Mouse (Mus musculus): Measurements from ENCODE around the gene Cd79b.
A peak's percentile ranks its signal among the peaks of the same experiment; 100 is the strongest.

The Cd79b gene

DNA sequence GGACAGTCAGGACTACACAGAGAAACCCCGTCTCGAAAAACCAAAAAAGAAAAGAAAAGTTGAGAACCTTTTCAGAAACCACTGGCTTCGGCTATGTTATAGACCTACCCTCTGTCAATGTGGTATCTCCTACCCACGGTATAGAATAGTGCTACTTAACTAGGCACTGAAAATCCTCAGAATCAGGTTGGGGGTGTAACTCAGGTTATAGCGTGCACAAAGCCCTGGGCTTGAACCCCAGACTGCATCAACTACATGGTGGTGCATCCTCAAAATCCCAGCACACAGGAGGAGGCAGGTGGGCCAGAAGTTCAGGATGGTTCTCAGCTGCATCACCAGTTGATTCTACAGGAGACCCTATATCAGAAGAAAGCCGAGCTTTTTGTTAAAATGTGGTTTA lies 40.8 kb downstream of the Cd79b start:
- DNase-seq (ENCODE audit: low spot score in 2 of 2) = no peak

DNA sequence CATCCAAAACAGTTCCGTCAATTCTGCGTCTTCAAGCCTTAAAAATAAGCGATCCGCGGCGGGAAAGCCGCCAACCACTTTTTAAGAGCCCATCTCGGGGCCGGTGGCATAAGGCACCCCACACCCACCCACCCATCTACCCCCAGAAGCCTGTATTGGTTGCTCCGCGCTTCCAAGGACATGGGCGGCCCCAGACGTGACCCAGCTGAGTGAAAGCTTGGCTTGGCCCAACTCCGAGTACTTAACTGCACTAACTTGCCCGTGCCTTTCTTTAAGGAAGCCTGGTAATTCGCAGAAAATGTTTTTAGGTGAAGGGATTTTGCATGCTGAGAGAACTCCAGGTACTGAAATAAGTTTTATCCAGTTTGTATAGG lies 41.3 kb downstream of the Cd79b start:
- DNase-seq (ENCODE audit: low spot score in 2 of 2) = no peak

GRCm38 (mm10) chr11:106272644-106273310 lies 41.8 kb downstream of the Cd79b start, which contains the start of gene Smarcd2:
Smarcd2 (minus strand) TSS chr11:106272972.
- DNase-seq (ENCODE audit: low spot score in 2 of 2) = peak; percentile 98 to 100

DNA sequence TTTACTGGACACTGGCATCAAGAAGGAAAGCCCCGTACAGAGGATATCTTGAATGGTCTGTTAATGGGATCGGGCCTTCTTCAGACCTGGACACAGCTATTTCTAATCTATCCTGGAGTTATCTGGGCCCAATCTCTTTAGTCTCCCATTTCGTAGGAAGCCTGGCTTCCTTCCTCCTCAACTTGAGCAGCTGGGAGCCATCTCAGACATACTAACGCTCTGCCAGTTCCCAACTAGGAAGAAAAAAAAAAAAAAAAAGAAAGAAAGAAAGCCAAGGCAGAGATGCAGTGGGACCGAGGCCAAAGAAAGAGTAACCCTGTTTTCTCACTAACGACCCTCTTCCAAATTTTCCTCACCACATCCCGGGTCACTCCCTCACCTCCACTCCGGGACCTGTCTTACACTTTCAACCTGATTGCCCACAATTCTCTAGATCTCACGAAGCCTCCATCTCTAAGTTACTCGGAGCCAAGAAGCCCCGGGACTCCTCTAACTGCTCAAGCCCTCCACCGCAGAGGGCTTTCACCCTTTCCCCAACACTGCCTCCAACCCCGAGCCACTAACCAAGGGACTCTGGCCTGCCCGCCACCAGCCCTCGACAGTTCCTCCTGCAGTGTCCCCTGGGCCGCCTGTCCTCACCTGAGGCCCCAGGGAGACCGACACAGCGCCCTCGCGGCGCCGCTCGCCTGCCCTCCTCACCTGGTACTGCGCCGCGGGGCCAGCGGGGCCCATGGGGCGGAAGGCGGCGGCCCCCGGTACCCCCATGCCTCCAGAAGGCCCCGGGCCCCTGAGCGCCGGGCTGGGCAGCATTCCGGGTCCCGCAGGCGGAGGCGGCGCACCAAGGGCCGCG lies 42.5 kb downstream of the Cd79b start:
- peak in 1 of 2 experiments; percentile 59 for DNase-seq (ENCODE audit: low spot score in 2 of 2)

DNA sequence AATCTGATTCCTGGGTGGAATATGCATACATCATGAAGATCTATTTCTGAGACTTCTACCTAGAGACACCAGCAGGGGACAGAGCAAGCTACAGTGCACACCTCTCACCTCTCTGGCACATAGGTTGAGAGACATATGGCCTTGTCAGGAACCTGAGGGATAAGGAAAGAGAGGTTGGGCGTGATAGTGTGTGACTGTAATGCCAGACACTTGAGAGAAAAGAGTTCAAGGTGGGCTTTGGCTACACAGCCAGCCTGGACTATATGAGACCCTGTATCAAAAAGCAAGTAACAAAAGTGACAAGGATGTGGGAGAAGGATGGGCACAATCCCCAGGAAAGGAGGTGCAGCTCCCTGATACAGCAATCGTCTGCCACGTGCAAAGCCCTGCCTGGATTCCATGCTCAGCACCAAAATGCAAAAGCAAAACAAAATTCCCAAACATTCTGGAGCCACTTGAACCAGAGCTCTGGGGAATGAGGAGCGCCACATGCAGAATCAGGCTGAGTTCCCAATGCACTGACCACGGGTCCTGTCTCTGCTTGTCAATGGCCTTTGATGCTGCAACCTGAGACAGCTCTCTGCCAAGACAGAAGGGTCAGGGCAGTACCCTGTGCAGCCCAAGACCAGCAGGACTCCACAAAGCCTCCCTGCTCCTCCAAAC lies 43.3 kb downstream of the Cd79b start:
- DNase-seq (ENCODE audit: low spot score in 2 of 2) = peak in 1 of 2 experiments; percentile 34

DNA sequence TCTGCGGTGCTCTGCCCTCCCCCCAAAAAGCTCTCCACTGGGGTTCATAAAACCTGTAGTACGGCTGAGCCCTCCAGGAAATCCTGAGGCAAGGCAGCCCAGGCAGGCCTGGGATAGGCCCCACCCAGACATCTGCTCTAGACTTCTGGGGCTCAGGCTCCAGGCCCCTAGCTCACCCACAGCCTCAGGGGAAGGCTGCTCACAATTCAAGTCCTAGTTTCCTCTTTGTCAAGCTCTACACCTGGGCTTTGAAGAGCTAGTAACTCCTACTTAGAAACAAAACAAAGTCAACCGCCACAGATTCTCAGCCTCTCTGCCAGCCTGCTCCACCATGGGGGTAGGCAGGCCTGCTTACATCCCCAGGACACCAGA lies 45.5 kb downstream of the Cd79b start:
- DNase-seq (ENCODE audit: low spot score in 2 of 2) = peak in 1 of 2 experiments; percentile 33

GRCm38 (mm10) chr11:106268326-106269059 lies 46.1 kb downstream of the Cd79b start:
- peak; percentile 49 to 88 for DNase-seq (ENCODE audit: low spot score in 2 of 2)

- DNase-seq (ENCODE audit: low spot score in 2 of 2) = no peak
These were observed 46.7 kb downstream of the Cd79b start for GRCm38 (mm10) chr11:106267871-106268270.

DNA sequence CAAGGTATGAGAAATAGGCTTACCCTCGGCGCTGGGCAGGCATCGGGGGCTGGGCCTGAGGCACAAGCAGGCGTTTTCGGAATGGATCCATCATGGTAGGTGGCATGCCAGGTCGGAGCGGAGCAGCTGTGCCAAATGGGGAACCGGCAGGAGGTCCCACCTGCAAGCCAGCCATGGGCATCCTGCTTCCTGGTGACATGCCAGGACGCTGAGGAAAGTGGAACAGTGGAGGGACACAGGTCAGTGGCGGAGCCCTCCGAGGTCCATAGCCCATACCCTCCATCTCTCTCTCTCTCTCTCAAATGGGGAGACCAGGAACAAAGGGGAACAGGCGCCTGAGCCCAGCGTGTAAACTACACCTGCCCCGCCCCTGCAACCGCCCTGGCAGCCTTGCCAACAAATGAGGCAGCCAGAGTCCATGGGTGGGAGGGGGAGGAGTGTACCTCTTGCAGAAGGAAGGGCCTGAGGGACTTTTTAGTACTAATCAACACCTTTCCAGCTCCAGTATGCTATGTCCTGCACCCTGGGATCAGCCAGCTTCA lies 47.2 kb downstream of the Cd79b start:
- DNase-seq (ENCODE audit: low spot score in 2 of 2) = peak; percentile 62 to 78

- no peak for DNase-seq (ENCODE audit: low spot score in 2 of 2)
These were observed 48.1 kb downstream of the Cd79b start for GRCm38 (mm10) chr11:106266431-106266830.

DNA sequence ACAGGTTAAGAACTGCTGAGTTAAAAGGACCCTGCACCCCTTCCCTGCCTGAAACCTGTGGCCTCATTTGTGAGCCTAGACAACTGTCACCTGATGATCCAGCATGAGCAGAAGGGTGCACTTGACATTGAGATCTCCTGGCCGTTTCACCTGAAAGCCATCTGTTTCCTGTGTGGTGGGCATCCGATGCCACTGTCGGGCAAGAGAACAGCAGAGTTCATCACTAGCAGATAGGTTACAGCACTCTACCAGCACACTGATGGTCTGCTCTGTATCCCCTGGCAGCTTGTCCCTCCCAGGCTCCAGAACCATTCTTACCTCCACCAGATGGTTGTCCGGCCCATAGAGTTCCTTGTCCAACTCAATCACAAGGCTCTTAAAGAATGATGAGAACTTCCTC lies 49.0 kb downstream of the Cd79b start:
- no peak for DNase-seq (ENCODE audit: low spot score in 2 of 2)

- no peak for DNase-seq (ENCODE audit: low spot score in 2 of 2)
These were observed 49.6 kb downstream of the Cd79b start for GRCm38 (mm10) chr11:106264988-106265387.

GRCm38 (mm10) chr11:106263963-106264362 lies 50.6 kb downstream of the Cd79b start:
- DNase-seq (ENCODE audit: low spot score in 2 of 2) = no peak

Measured in urinary bladder, adult 18-20 months (tissue).